ENCODE assay signal across 7 mouse cellular contexts in the genomic region with DNA sequence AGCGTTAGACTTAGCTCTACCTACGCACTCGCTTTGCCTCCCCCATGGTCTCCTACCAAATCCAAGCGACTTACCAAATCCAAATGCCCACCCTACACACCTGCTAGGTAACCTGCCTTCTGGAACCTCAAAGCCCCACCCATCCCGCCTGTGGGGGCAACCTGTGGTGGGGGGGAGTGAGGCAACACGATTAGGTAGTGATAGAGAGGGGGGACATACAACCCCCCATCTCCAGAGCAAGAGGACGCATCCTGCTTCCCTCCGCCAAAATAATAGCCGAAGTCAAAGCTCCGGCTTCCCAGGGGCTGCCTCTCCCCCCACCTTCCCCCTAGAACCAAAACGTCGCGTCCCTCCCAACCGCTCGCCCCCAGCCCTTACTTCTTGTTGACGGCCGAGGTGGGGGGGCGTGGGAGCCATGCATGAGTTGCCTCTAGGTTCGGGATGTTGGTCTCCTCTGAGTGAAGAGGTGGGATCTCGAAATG.
DNase-seq lines count a peak whose midpoint lies in the region; ATAC-seq lines count a peak whose summit lies in the region.

No protein-coding gene starts in this region.

- peak overlapping the region; percentile 65 for H3K4me3 ChIP-seq in embryonic facial prominence, embryonic 11.5 days (ENCODE audit: low read depth, low read length)

- H3K4me1 ChIP-seq in embryonic facial prominence, embryonic 11.5 days (ENCODE audit: control insufficient read depth, insufficient read depth, low read length), result peaks cover 15% of the 10 kb centered on the region

- no peak for ATAC-seq in embryonic facial prominence, embryonic 11.5 days (replicated peaks; ENCODE audit: insufficient number of reproducible peaks, low FRiP score, low TSS enrichment, low read depth)

- WGBS in embryonic facial prominence, embryonic 11.5 days, result 1% methylated on average over 20 of the region's 20 CpGs

- no peaks in the 10 kb centered on the region for H3K9me3 ChIP-seq in embryonic facial prominence, embryonic 11.5 days (replicated peaks; ENCODE audit: control insufficient read depth, low read length)

- peak; percentile 74 for DNase-seq in CD4-positive, CD25-positive, alpha-beta regulatory T cell, adult 2 months (ENCODE audit: low read depth, low spot score)
- DNase-seq in ES-CJ7 (ENCODE audit: low read depth, low spot score), result peak; percentile 20
- DNase-seq in embryonic facial prominence, embryonic 11.5 days (ENCODE audit: low spot score), result no peak
- peak; percentile 64 to 74 for DNase-seq in heart, postnatal 36 days
- peak; percentile 18 to 30 for DNase-seq in kidney, postnatal 4 days
- DNase-seq in lung, postnatal 4 days, result peak; percentile 24 to 38
- DNase-seq in telencephalon, adult 2 months (ENCODE audit: low read depth, low spot score), result peak; percentile 50

- peak overlapping the region; percentile 100 for H3K4me2 ChIP-seq in embryonic facial prominence, embryonic 11.5 days (ENCODE audit: low read depth, low read length)

- H3K27me3 ChIP-seq in embryonic facial prominence, embryonic 11.5 days (ENCODE audit: control insufficient read depth, insufficient read depth, low read length), result peaks cover 48% of the 10 kb centered on the region

- H3K27ac ChIP-seq in embryonic facial prominence, embryonic 11.5 days (replicated peaks; ENCODE audit: low read depth, low read length), result no peak overlapping the region

- no peaks in the 10 kb centered on the region for H3K36me3 ChIP-seq in embryonic facial prominence, embryonic 11.5 days (replicated peaks; ENCODE audit: control insufficient read depth, insufficient read depth, low read depth, low read length)

- intact Hi-C loops in heart, postnatal 36 days (cut with DNase I), result loop anchor here (2.0 kb wide), 3 partner anchors 102 to 182 kb away; a partner anchor contains a TSS

- H3K9ac ChIP-seq in embryonic facial prominence, embryonic 11.5 days (replicated peaks; ENCODE audit: low read length), result no peak overlapping the region
